Mouse (Mus musculus): Measurements from ENCODE around the gene Nfam1.

DNA sequence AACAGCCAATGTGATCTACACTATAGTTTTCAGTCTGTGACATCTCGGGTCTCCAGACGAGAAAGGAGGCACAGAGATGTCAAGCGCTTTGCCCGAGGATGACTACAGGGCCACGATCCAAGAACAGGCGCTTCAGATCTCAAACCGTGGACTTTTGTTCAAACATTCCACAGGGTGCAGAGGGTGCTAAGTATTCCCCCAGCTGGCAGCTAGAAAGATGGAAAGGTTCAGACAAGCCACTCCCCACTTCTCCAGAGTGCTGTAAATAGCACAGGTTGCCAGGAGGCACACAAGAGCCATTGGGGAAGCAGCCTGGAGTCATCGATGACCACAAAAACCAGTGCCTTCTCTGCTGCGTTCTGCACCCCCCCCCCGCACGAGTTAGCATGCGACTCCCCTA, 74.0 kb downstream of the Nfam1 start:
- TF ChIP-seq EP300 (IDR thresholded peaks at IDR 0.05; ENCODE audit: low read length) (no peak), MEF2A (IDR thresholded peaks at IDR 0.05; ENCODE audit: borderline replicate concordance, low read depth, low read length) (no peak), SMC3 (IDR thresholded peaks at IDR 0.05; ENCODE audit: low read depth, low read length) (no peak), CTCF (conservative IDR thresholded peaks at IDR 0.05 in 1 of 2, IDR thresholded peaks at IDR 0.05 in 1 of 2; ENCODE audit: low read depth in 2 of 2, low read length in 2 of 2) (no peak)
